Mouse (Mus musculus) CH12.LX (cell line): ENCODE measurements around the gene Snx10. TPM values are rescaled to one million over a fixed set of nuclear protein-coding genes. Genes with fewer than 3 reads are reported as not detected.

Experiments
- DNase-seq: peaks from one replicate; pipeline ENCODE4 v3.0.0-alpha.2; 2013; ENCODE audit errors: extremely low read depth
- H3K27ac ChIP-seq: 2 replicates; pipeline ENCODE4 v1.5.1; 2012; ENCODE audit warnings: low read depth, mild to moderate bottlenecking, control low read depth, moderate library complexity; ENCODE audit not compliant: insufficient read depth
- H3K27me3 ChIP-seq: replicated peaks from 2 replicates; pipeline ENCODE3; 2012; ENCODE audit warnings: inconsistent platforms
- H3K36me3 ChIP-seq, 2 experiments: replicated peaks in 1 of 2; 2 replicates each; pipeline versions ENCODE3 to v1.6.1; 2012; ENCODE audit warnings: inconsistent platforms in 1 of 2, low read length in 1 of 2, mild to moderate bottlenecking in 1 of 2, mixed read lengths in 1 of 2, moderate library complexity in 1 of 2; ENCODE audit not compliant: control insufficient read depth in 1 of 2, insufficient read depth in 1 of 2
- H3K4me1 ChIP-seq, 2 experiments: 2 replicates each; pipeline ENCODE4 v1.6.1; 2012; ENCODE audit warnings: inconsistent platforms in 1 of 2, moderate library complexity in 1 of 2; ENCODE audit not compliant: insufficient read depth in 2 of 2, control insufficient read depth in 1 of 2
- H3K4me2 ChIP-seq: 2 replicates; pipeline ENCODE4 v1.6.1; 2012; ENCODE audit warnings: low read depth, mild to moderate bottlenecking, control low read depth; ENCODE audit not compliant: poor library complexity, insufficient read depth, severe bottlenecking
- H3K4me3 ChIP-seq, 3 experiments: fragments of 150-350 bp in 1 of 3; sonication (generic) in 1 of 3; replicated peaks in 1 of 3; 2 replicates each; pipeline versions ENCODE3 to v1.5.1; 2011 to 2012; ENCODE audit warnings: low read depth in 2 of 3, low read length in 2 of 3, mild to moderate bottlenecking in 2 of 3, moderate library complexity in 2 of 3, control low read depth in 1 of 3, improper control_type of control experiment in 1 of 3, inconsistent platforms in 1 of 3, mixed read lengths in 1 of 3; ENCODE audit not compliant: poor library complexity in 1 of 3
- H3K79me2 ChIP-seq: replicated peaks from 2 replicates; pipeline ENCODE4 v1.6.1; 2012; ENCODE audit warnings: mild to moderate bottlenecking, moderate library complexity; ENCODE audit not compliant: control insufficient read depth, poor library complexity, insufficient read depth, severe bottlenecking; ENCODE audit errors: extremely low read depth
- H3K9ac ChIP-seq: 2 replicates; pipeline ENCODE4 v1.6.1; 2012; ENCODE audit warnings: low read depth, mild to moderate bottlenecking, control low read depth, moderate library complexity; ENCODE audit not compliant: insufficient read depth
- H3K9me3 ChIP-seq: replicated peaks from 2 replicates; pipeline ENCODE3; 2012; ENCODE audit warnings: low read length, inconsistent platforms, mixed read lengths
- CHD1 ChIP-seq: IDR thresholded peaks from 2 replicates; pipeline ENCODE4 v1.6.1; 2012; ENCODE audit warnings: low read depth, low read length, improper control_type of control experiment, inconsistent platforms
- ELF1 ChIP-seq: IDR thresholded peaks from 2 replicates; pipeline ENCODE4 v1.6.1; 2014; ENCODE audit warnings: low read depth, mild to moderate bottlenecking, inconsistent platforms, low read length, improper control_type of control experiment
- ETS1 ChIP-seq: conservative IDR thresholded peaks from 2 replicates; pipeline ENCODE4 v1.6.1; 2012; ENCODE audit warnings: low read depth, mild to moderate bottlenecking, inconsistent platforms, low read length, improper control_type of control experiment, moderate library complexity
- GABPA ChIP-seq: IDR thresholded peaks from 2 replicates; pipeline ENCODE4 v1.6.1; 2012; ENCODE audit warnings: low read depth, low read length, improper control_type of control experiment, inconsistent platforms; ENCODE audit not compliant: insufficient replicate concordance
- IRF4 ChIP-seq: IDR thresholded peaks from 2 replicates; pipeline ENCODE4 v1.6.1; 2014; ENCODE audit warnings: low read depth, mild to moderate bottlenecking, inconsistent platforms, low read length, improper control_type of control experiment
- JUND ChIP-seq: conservative IDR thresholded peaks from 2 replicates; pipeline ENCODE4 v1.6.1; 2011; ENCODE audit warnings: low read depth, low read length, improper control_type of control experiment
- KAT2A ChIP-seq: IDR thresholded peaks from 2 replicates; pipeline ENCODE4 v1.6.1; 2012; ENCODE audit warnings: low read length, improper control_type of control experiment, inconsistent platforms; ENCODE audit not compliant: insufficient replicate concordance
- MAZ ChIP-seq: IDR thresholded peaks from 2 replicates; pipeline ENCODE4 v1.6.1; 2012; ENCODE audit warnings: low read depth, mild to moderate bottlenecking, inconsistent platforms, low read length, improper control_type of control experiment, moderate library complexity
- MEF2A ChIP-seq: IDR thresholded peaks from 2 replicates; pipeline ENCODE4 v1.6.1; 2014; ENCODE audit warnings: low read depth, mild to moderate bottlenecking, inconsistent platforms, low read length, improper control_type of control experiment, borderline replicate concordance
- MXI1 ChIP-seq: IDR thresholded peaks from 2 replicates; pipeline ENCODE4 v1.6.1; 2011; ENCODE audit warnings: mild to moderate bottlenecking, low read depth, low read length, improper control_type of control experiment
- PAX5 ChIP-seq: IDR thresholded peaks from 2 replicates; pipeline ENCODE4 v1.6.1; 2012; ENCODE audit warnings: low read length, inconsistent platforms, mixed read lengths
- POLR2AphosphoS2 ChIP-seq: IDR thresholded peaks from 2 replicates; pipeline ENCODE4 v1.6.1; 2011; ENCODE audit warnings: low read depth, low read length, improper control_type of control experiment
- SMC3 ChIP-seq: IDR thresholded peaks from 2 replicates; pipeline ENCODE4 v1.6.1; 2011; ENCODE audit warnings: low read depth, low read length, improper control_type of control experiment
- UBTF ChIP-seq: IDR thresholded peaks from 2 replicates; pipeline ENCODE4 v1.6.1; 2012; ENCODE audit warnings: low read depth, mild to moderate bottlenecking, inconsistent platforms, low read length, improper control_type of control experiment, moderate library complexity
- USF2 ChIP-seq: conservative IDR thresholded peaks from 2 replicates; pipeline ENCODE4 v1.6.1; 2011; ENCODE audit warnings: low read depth, low read length, improper control_type of control experiment
- ZKSCAN1 ChIP-seq: IDR thresholded peaks from 2 replicates; pipeline ENCODE4 v1.6.1; 2012; ENCODE audit warnings: low read depth, inconsistent platforms, low read length, improper control_type of control experiment, borderline replicate concordance
- ZMIZ1 ChIP-seq: IDR thresholded peaks from 2 replicates; pipeline ENCODE4 v1.6.1; 2012; ENCODE audit warnings: low read depth, mild to moderate bottlenecking, inconsistent platforms, low read length, improper control_type of control experiment
- dilution Hi-C: fragments of 300-500 bp; cut with MboI; formaldehyde crosslinking; loops from 2 replicates; pipeline ENCODE4 v1.14.3; 2020; ENCODE audit warnings: low sequenced_read_pairs; ENCODE audit not compliant: extremely low pct_unique_long_range_greater_than_20kb, extremely low pct_ligation_motif_present
- in situ Hi-C: fragments of 300-500 bp; cut with MboI; formaldehyde crosslinking; loops from 3 replicates; pipeline ENCODE4 v1.14.3; 2019; ENCODE audit warnings: low sequenced_read_pairs, low pct_ligation_motif_present, low pct_unique_long_range_greater_than_20kb, mixed read lengths
- polyA plus RNA-seq: library from polyadenylated mRNA; unstranded; fragments of >175 nt; gene quantifications from 2 replicates; pipeline ENCODE4 v1.2.1, GENCODE M21; 2012; ENCODE audit warnings: low read depth; ENCODE audit not compliant: insufficient read length
- total RNA-seq, 2 experiments: library from RNA; depleted of rRNA; stranded (reverse); fragments of 300-350 nt in 1 of 2; fragments of >200 nt in 1 of 2; gene quantifications; 2 replicates each; pipeline ENCODE4 v1.2.3; 2012 to 2014

Snx10 gene
- total and polyA plus RNA-seq, 3 experiments = 27.6 to 84.7 (median 46.2) TPM

DNA sequence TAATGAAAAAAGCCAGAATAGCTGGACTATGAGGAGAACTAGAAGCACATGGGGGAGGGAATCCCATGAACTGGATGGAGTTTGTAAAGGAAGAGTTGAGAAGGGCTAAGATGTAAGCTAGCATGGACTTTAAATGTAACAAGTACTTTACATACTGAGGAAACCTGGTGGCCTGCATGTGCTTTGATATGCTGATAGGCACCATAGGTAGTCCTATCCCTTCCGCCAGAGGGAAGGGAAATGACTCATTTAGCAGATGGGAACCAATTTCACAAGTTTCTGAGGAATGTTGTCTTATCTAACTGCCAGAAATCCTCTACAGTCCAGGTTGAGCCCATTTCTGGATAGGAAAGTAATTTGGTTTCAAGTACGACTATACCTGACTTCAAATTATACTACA, 38.1 kb upstream of the Snx10 start:
- H3K4me1 ChIP-seq = no peaks in the 10 kb centered on the region
- peaks cover 15 to 24% of the 10 kb centered on the region in 2 experiments for H3K36me3 ChIP-seq
- no peaks in the 10 kb centered on the region for H3K27me3 ChIP-seq
- in situ Hi-C loops (no loop called here), dilution Hi-C loops (no loop called here)
- DNase-seq = no peak
- no peak overlapping the region for H3K9ac ChIP-seq
- TF ChIP-seq KAT2A (no peak), UBTF (no peak), MAZ (no peak), CHD1 (no peak)
- H3K4me3 ChIP-seq = no peak overlapping the region
- H3K79me2 ChIP-seq = peaks cover 4% of the 10 kb centered on the region; the same call in 1 of the 2 replicates
- peaks cover 4% of the 10 kb centered on the region for H3K9me3 ChIP-seq
- no peak overlapping the region for H3K4me2 ChIP-seq
- no peak overlapping the region for H3K27ac ChIP-seq

DNA sequence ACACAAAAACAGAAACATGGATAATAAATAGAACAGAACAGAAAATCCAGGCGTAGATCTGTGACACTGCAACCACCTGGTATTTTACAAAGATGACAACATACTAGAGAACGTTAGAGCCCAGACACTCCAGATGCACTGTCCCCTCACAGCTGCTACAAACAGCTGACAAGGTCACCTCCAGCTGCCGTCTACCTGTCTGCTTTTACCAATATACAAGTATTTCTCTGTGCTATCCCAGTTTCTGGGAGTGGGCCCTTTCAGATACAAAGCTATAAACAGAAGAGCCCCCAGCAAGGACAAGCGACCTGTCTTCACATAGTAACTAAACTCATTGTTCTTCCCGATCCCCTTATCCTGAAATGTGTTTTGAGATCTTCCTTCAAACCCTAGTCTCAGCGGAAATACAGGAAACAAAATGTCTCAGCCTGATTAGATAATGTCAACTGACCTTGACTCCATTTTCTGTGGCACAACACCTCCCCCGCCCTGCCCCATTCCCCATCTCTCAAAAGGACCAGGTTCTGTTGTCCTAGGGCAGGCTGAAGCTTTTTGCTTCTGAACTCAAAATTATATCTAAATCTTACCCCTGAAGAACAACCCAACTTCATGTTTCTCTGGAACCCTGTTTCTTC, 37.5 kb upstream of the Snx10 start:
- dilution Hi-C loops = no loop called here
- no peak overlapping the region for H3K9ac ChIP-seq

DNA sequence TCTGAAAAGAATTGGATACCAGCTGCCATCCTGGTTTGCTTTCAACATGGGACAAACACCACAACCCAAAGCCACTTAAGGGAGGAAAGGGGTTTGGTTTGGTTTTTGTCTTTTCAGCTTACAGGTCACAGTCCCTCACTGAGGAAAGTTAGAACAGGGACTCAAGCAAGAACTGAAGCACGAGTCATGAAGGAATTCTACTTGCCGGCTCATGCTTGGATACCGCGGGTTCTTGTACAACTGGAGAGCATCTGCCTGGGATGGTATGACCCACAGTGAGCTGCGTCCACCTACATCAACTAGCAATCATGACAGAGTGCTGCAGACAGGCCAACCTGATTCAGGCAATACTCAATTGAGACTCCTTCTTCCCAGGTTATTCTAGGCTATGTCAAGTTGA, 37.0 kb upstream of the Snx10 start:
- Histone ChIP-seq H3K36me3 (peaks cover 9 to 14% of the 10 kb centered on the region in 2 experiments), H3K27ac (no peak overlapping the region), H3K79me2 (no peaks in the 10 kb centered on the region), H3K4me3 (no peak overlapping the region), H3K9ac (no peak overlapping the region), H3K9me3 (peaks cover 4% of the 10 kb centered on the region), H3K27me3 (no peaks in the 10 kb centered on the region), H3K4me1 (no peaks in the 10 kb centered on the region), H3K4me2 (no peak overlapping the region)
- DNase-seq = no peak
- dilution Hi-C loops (no loop called here), in situ Hi-C loops (no loop called here)
- TF ChIP-seq MAZ (no peak), ELF1 (no peak), POLR2AphosphoS2 (no peak), ETS1 (no peak), KAT2A (no peak), USF2 (no peak), CHD1 (no peak), ZMIZ1 (no peak), IRF4 (no peak), GABPA (no peak), PAX5 (no peak), MXI1 (no peak), SMC3 (no peak)

More for the DNA sequence above, 37.5 kb upstream of the Snx10 start:
- no peaks in the 10 kb centered on the region for H3K4me1 ChIP-seq
- H3K4me3 ChIP-seq = no peak overlapping the region
- no peaks in the 10 kb centered on the region for H3K79me2 ChIP-seq
- peaks cover 4% of the 10 kb centered on the region for H3K9me3 ChIP-seq
- peaks cover 12 to 19% of the 10 kb centered on the region in 2 experiments for H3K36me3 ChIP-seq
- in situ Hi-C loops = no loop called here
- DNase-seq = no peak
- no peak overlapping the region for H3K4me2 ChIP-seq
- H3K27me3 ChIP-seq = no peaks in the 10 kb centered on the region
- H3K27ac ChIP-seq = no peak overlapping the region
- TF ChIP-seq MEF2A (no peak), GABPA (no peak), JUND (no peak), ZKSCAN1 (no peak), POLR2AphosphoS2 (no peak), ELF1 (no peak)
